Mouse (Mus musculus): ENCODE measurements around the gene Gm20388.

The Gm20388 gene

GRCm38 (mm10) chr8:124067059-124067750, 4156.6 kb downstream of the Gm20388 start:
- no peak for DNase-seq (ENCODE audit: low read depth in 2 of 2, low spot score in 2 of 2)

- no peak for DNase-seq (ENCODE audit: low read depth in 2 of 2, low spot score in 2 of 2)
These were observed 4160.0 kb downstream of the Gm20388 start for GRCm38 (mm10) chr8:124070363-124071324.

GRCm38 (mm10) chr8:124075977-124076376, 4165.3 kb downstream of the Gm20388 start:
- peak in 1 of 2 experiments; percentile 5 for DNase-seq (ENCODE audit: low read depth in 2 of 2, low spot score in 2 of 2)

- peak in 1 of 2 experiments; percentile 8 for DNase-seq (ENCODE audit: low read depth in 2 of 2, low spot score in 2 of 2)
These were observed 4165.8 kb downstream of the Gm20388 start for GRCm38 (mm10) chr8:124076416-124076815.

- no peak for DNase-seq (ENCODE audit: low read depth in 2 of 2, low spot score in 2 of 2)
These were observed 4166.7 kb downstream of the Gm20388 start for GRCm38 (mm10) chr8:124077377-124077776.

GRCm38 (mm10) chr8:124077998-124078397, 4167.4 kb downstream of the Gm20388 start:
- DNase-seq (ENCODE audit: low read depth in 2 of 2, low spot score in 2 of 2): no peak

- DNase-seq (ENCODE audit: low read depth in 2 of 2, low spot score in 2 of 2): no peak
These were observed 4168.3 kb downstream of the Gm20388 start for GRCm38 (mm10) chr8:124078969-124079368.

- no peak for DNase-seq (ENCODE audit: low read depth in 2 of 2, low spot score in 2 of 2)
These were observed 4170.1 kb downstream of the Gm20388 start for GRCm38 (mm10) chr8:124080467-124081326.

- DNase-seq (ENCODE audit: low read depth in 2 of 2, low spot score in 2 of 2): no peak
These were observed 4172.0 kb downstream of the Gm20388 start for GRCm38 (mm10) chr8:124082616-124083015.

GRCm38 (mm10) chr8:124083611-124084010, 4173.0 kb downstream of the Gm20388 start:
- no peak for DNase-seq (ENCODE audit: low read depth in 2 of 2, low spot score in 2 of 2)

GRCm38 (mm10) chr8:124085668-124086067, 4175.0 kb downstream of the Gm20388 start:
- no peak for DNase-seq (ENCODE audit: low read depth in 2 of 2, low spot score in 2 of 2)

GRCm38 (mm10) chr8:124088092-124088613, 4177.5 kb downstream of the Gm20388 start:
- no peak for DNase-seq (ENCODE audit: low read depth in 2 of 2, low spot score in 2 of 2)

GRCm38 (mm10) chr8:124089016-124089415, 4178.4 kb downstream of the Gm20388 start:
- DNase-seq (ENCODE audit: low read depth in 2 of 2, low spot score in 2 of 2): no peak

- DNase-seq (ENCODE audit: low read depth in 2 of 2, low spot score in 2 of 2): no peak
These were observed 4179.8 kb downstream of the Gm20388 start for GRCm38 (mm10) chr8:124090473-124090872.

- no peak for DNase-seq (ENCODE audit: low read depth in 2 of 2, low spot score in 2 of 2)
These were observed 4188.4 kb downstream of the Gm20388 start for GRCm38 (mm10) chr8:124098953-124099622.

GRCm38 (mm10) chr8:124099623-124099965, 4189.0 kb downstream of the Gm20388 start:
- DNase-seq (ENCODE audit: low read depth in 2 of 2, low spot score in 2 of 2): no peak

GRCm38 (mm10) chr8:124105869-124106268, 4195.2 kb downstream of the Gm20388 start:
- DNase-seq (ENCODE audit: low read depth in 2 of 2, low spot score in 2 of 2): no peak

- DNase-seq (ENCODE audit: low read depth in 2 of 2, low spot score in 2 of 2): no peak
These were observed 4195.9 kb downstream of the Gm20388 start for GRCm38 (mm10) chr8:124106328-124107195.

GRCm38 (mm10) chr8:124113108-124113507, 4202.5 kb downstream of the Gm20388 start:
- DNase-seq (ENCODE audit: low read depth in 2 of 2, low spot score in 2 of 2): no peak
